Mouse (Mus musculus) cortical plate, adult 2 months (tissue): Measurements from ENCODE around the gene Slc11a2. TPM values are rescaled to one million over a fixed set of nuclear protein-coding genes. Genes with fewer than 3 reads are reported as not detected.

Experiments used
- H3K27ac ChIP-seq: fragments of 200-500 bp; 2 replicates; pipeline ENCODE4 v1.5.1; 2012; ENCODE audit warnings: low read length, control low read depth, inconsistent platforms; ENCODE audit not compliant: insufficient read depth
- H3K4me1 ChIP-seq: fragments of 200-500 bp; 2 replicates; pipeline ENCODE4 v1.6.1; 2011; ENCODE audit warnings: low read length; ENCODE audit not compliant: control insufficient read depth, insufficient read depth
- H3K4me3 ChIP-seq: fragments of 200-500 bp; 2 replicates; pipeline ENCODE4 v1.5.1; 2011; ENCODE audit warnings: mild to moderate bottlenecking, low read length, control low read depth; ENCODE audit not compliant: insufficient read depth
- CTCF ChIP-seq: fragments of 200-500 bp; IDR thresholded peaks from 2 replicates; pipeline ENCODE4 v1.5.1; 2011; ENCODE audit warnings: mild to moderate bottlenecking, control low read depth, low read length; ENCODE audit not compliant: insufficient read depth; ENCODE audit errors: extremely low read depth
- POLR2A ChIP-seq: fragments of 200-500 bp; IDR thresholded peaks from 2 replicates; pipeline ENCODE4 v1.6.1; 2011; ENCODE audit warnings: mild to moderate bottlenecking, low read length, control low read depth; ENCODE audit not compliant: insufficient read depth; ENCODE audit errors: extremely low read depth
- polyA plus RNA-seq: library from polyadenylated mRNA; depleted of rRNA; stranded (reverse); fragments of >200 nt; gene quantifications from 2 replicates; pipeline ENCODE4 v1.2.3, GENCODE M21; 2012; rRNA removed

The Slc11a2 gene
- polyA plus RNA-seq: 47.8 and 51.6 TPM in 2 replicates

GRCm38 (mm10) chr15:100424396-100425122 lies at the start of gene Slc11a2:
Gene Slc11a2, minus strand, starts transcription at chr15:100425072.
- Histone ChIP-seq H3K4me1 (peaks cover 10% of the 10 kb centered on the region), H3K4me3 (no peak within 1 kb of the TSS), H3K27ac (no peak within 1 kb of the TSS)
- TF ChIP-seq CTCF (no peak), POLR2A (no peak)

GRCm38 (mm10) chr15:100473926-100474503 lies 49.1 kb upstream of the Slc11a2 start:
- no peak for TF ChIP-seq CTCF
- H3K4me3 ChIP-seq: no peak overlapping the region
- H3K4me1 ChIP-seq: peaks cover 3% of the 10 kb centered on the region; the same call in 1 of the 2 replicates
- H3K27ac ChIP-seq: no peak overlapping the region

GRCm38 (mm10) chr15:100470037-100470436 lies 45.2 kb upstream of the Slc11a2 start:
- Histone ChIP-seq H3K27ac (no peak overlapping the region), H3K4me1 (peaks cover 4% of the 10 kb centered on the region; the same call in 1 of the 2 replicates), H3K4me3 (peak overlapping the region; percentile 81)
- no peak for TF ChIP-seq POLR2A
- no peak for TF ChIP-seq CTCF

GRCm38 (mm10) chr15:100469189-100469545 lies 44.3 kb upstream of the Slc11a2 start:
- H3K4me1 ChIP-seq: peaks cover 4% of the 10 kb centered on the region; the same call in 1 of the 2 replicates
- H3K27ac ChIP-seq: no peak overlapping the region; the same call in 1 of the 2 replicates
- peak overlapping the region; percentile 81 for H3K4me3 ChIP-seq
- TF ChIP-seq POLR2A: no peak
- no peak for TF ChIP-seq CTCF

- Histone ChIP-seq H3K4me3 (peak within 1 kb of the TSS; percentile 81), H3K27ac (peak within 1 kb of the TSS; percentile 93), H3K4me1 (peaks cover 4% of the 10 kb centered on the region; the same call in 1 of the 2 replicates)
- TF ChIP-seq POLR2A (peak; percentile 63), CTCF (peak; percentile 14; the same call in 1 of the 2 replicates)
These were observed 43.7 kb upstream of the Slc11a2 start, which contains the start of gene Letmd1 for GRCm38 (mm10) chr15:100468295-100469188. Gene Letmd1, plus strand, starts transcription at chr15:100469023.

GRCm38 (mm10) chr15:100467738-100468137 lies 42.9 kb upstream of the Slc11a2 start:
- Histone ChIP-seq H3K4me1 (peaks cover 4% of the 10 kb centered on the region; the same call in 1 of the 2 replicates), H3K27ac (no peak overlapping the region), H3K4me3 (peak overlapping the region; percentile 81)
- TF ChIP-seq POLR2A (no peak), CTCF (no peak)

GRCm38 (mm10) chr15:100465432-100465831 lies 40.6 kb upstream of the Slc11a2 start:
- Histone ChIP-seq H3K4me3 (no peak overlapping the region), H3K4me1 (peaks cover 4% of the 10 kb centered on the region; the same call in 1 of the 2 replicates), H3K27ac (no peak overlapping the region)
- TF ChIP-seq CTCF (no peak), POLR2A (no peak)

- no peak for TF ChIP-seq POLR2A
- peak; percentile 60 for TF ChIP-seq CTCF
- no peak overlapping the region for H3K4me3 ChIP-seq
- no peak overlapping the region for H3K27ac ChIP-seq
- peaks cover 2% of the 10 kb centered on the region; the same call in 1 of the 2 replicates for H3K4me1 ChIP-seq
These were observed 38.8 kb upstream of the Slc11a2 start for GRCm38 (mm10) chr15:100463712-100464111.

- Histone ChIP-seq H3K4me1 (no peaks in the 10 kb centered on the region), H3K27ac (no peak overlapping the region), H3K4me3 (no peak overlapping the region)
- TF ChIP-seq CTCF: no peak
- no peak for TF ChIP-seq POLR2A
These were observed 37.2 kb upstream of the Slc11a2 start for GRCm38 (mm10) chr15:100462086-100462485.
